Mouse (Mus musculus) thymus, adult 2 months (tissue): ENCODE results near the gene Gabarap.

Experiments used
- CTCF ChIP-seq: fragments of 200-500 bp; IDR thresholded peaks from 2 replicates; pipeline ENCODE4 v1.5.1; 2012; ENCODE audit warnings: mild to moderate bottlenecking, control low read depth, low read length, moderate library complexity, borderline replicate concordance; ENCODE audit not compliant: control insufficient read depth, poor library complexity, insufficient read depth; ENCODE audit errors: extremely low read depth
- POLR2A ChIP-seq: fragments of 200-500 bp; IDR thresholded peaks from 2 replicates; pipeline ENCODE4 v1.6.1; 2012; ENCODE audit warnings: mild to moderate bottlenecking, low read length, control low read depth, moderate library complexity; ENCODE audit not compliant: control insufficient read depth, poor library complexity, insufficient read depth; ENCODE audit errors: extremely low read depth

DNA sequence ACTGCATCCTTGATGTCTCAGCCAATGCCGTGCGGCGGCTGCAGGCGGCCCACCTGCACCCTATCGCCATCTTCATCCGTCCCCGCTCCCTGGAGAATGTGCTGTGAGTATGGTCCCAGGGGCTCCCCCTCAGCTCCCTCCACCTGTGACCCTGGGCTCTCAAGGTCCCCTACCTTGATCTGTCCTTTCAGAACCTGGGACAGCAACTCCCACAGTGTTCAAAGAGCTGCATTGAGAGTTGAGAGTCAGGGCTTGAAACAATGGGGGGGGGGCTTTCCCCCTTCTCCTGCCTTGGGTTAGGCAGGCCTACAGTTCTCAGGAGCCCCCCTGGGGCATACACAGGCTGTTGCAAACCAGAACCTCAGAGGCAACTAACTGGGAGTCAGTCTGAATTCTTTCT is 52.7 kb downstream of the Gabarap start:
- TF ChIP-seq CTCF, result no peak
- no peak for TF ChIP-seq POLR2A
